Mouse (Mus musculus): ENCODE data around the gene Amer2. TPM values are rescaled to one million over a fixed set of nuclear protein-coding genes. Genes with fewer than 3 reads are reported as not detected.

The Amer2 gene
- polyA plus RNA-seq, 1 experiment from 2014 or later = 19.7 TPM

DNA sequence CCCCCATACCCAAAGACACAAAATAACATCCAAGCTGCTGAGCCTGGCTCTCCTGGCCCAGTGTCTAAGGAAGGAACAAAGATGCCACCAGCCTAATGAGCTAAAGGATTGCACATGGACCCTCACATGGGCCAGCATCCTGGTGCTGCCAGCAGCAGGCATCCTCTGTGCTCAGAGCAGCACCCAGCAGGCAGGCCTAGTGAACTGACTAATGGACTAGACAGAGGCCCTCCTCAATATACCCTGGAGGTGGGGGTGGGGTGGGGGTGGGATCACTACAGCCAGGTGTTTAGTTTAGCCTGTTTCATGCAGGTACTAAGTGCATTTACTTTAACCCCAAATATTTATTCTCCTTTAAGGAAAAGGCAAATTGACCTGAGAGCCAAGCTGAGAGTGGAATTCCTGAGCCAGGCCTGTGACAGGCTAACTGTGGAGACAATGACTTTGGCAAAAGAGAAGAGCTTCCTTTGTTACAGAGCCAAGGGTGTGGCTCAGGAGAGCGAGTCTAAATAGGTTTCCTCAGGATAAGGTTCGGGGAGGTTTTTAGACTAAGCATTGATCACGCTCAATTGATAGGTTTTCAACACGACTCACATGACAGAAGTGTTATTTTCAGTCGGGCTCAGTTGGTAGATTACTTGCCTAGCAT is 3.3 kb upstream of the Amer2 start:
- WGBS = 71% methylated on average over 5 of the region's 5 CpGs
- ATAC-seq (ENCODE audit: low FRiP score) (no peak), DNase-seq (ENCODE audit: low spot score) (no peak)
- H3K27me3 ChIP-seq (ENCODE audit: control insufficient read depth, insufficient read depth, low read length) = no peaks in the 10 kb centered on the region
- no peak overlapping the region for H3K27ac ChIP-seq
- H3K4me3 ChIP-seq (replicated peaks; ENCODE audit: low read length) = no peak overlapping the region
- no peak overlapping the region for H3K4me2 ChIP-seq (replicated peaks)
- H3K4me1 ChIP-seq (replicated peaks; ENCODE audit: control insufficient read depth, insufficient read depth, low read length) = peaks cover 9% of the 10 kb centered on the region; the same call in 1 of the 2 replicates
- H3K9ac ChIP-seq = no peak overlapping the region
- no peaks in the 10 kb centered on the region for H3K36me3 ChIP-seq (replicated peaks; ENCODE audit: control insufficient read depth, insufficient read depth)
- H3K9me3 ChIP-seq (ENCODE audit: control insufficient read depth, low read length) = no peaks in the 10 kb centered on the region

DNA sequence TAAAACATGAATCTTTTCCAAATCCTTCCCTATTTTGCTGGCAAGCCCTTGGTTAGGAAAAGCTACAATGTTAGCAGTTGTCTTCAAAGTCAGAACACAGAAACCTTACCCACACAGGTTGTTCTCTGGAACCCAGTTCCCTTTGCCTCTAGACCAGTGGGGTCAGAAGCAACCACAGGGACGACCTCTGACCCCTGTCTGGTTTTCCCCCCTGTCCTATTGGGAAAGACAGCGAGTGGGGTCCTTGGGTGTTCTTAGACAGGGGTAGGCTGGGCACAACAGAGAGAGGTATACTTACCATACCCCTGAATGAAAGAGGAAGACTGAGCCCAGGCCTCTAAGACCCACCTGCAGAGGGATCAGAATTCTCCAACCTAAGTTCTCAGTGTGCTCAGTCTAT is 4.0 kb downstream of the Amer2 start:
- Histone ChIP-seq H3K4me1 (replicated peaks; ENCODE audit: control insufficient read depth, insufficient read depth, low read length) (peaks cover 32% of the 10 kb centered on the region), H3K9me3 (ENCODE audit: control insufficient read depth, low read length) (no peaks in the 10 kb centered on the region), H3K27me3 (ENCODE audit: control insufficient read depth, insufficient read depth, low read length) (no peaks in the 10 kb centered on the region), H3K27ac (peak overlapping the region; percentile 99), H3K4me3 (replicated peaks; ENCODE audit: low read length) (no peak overlapping the region), H3K4me2 (replicated peaks) (peak overlapping the region; percentile 86), H3K36me3 (replicated peaks; ENCODE audit: control insufficient read depth, insufficient read depth) (no peaks in the 10 kb centered on the region; the same call in 1 of the 2 replicates), H3K9ac (peak overlapping the region; percentile 97; the same call in 1 of the 2 replicates)
- ATAC-seq (ENCODE audit: low FRiP score) (no peak), DNase-seq (ENCODE audit: low spot score) (no peak)
- WGBS = 87% methylated on average over 2 of the region's 2 CpGs

DNA sequence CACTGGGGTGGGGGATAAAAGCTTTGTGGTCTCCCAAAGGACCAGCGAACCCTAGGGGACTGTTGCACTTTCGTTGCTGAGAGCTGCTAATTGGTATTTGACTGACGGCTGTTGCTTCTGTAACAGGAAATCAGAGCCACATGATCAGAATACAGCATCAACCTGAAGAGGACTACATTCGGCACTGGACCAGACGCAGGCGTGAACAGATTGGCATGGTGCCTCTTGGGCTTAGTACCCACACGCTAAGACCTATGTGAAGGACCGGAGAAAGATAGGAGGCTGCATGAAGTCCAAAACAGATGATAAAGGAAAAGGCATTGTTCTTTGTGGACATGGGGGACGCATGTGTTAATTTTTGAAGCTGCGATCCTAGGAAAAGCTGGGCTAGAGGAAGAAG is 4.5 kb downstream of the Amer2 start:
- ATAC-seq (ENCODE audit: low FRiP score) (peak; percentile 53), DNase-seq (ENCODE audit: low spot score) (peak; percentile 66)
- peak overlapping the region; percentile 99 for H3K27ac ChIP-seq
- H3K4me3 ChIP-seq (replicated peaks; ENCODE audit: low read length) = peak overlapping the region; percentile 91
- H3K27me3 ChIP-seq (ENCODE audit: control insufficient read depth, insufficient read depth, low read length) = no peaks in the 10 kb centered on the region
- peak overlapping the region; percentile 97 for H3K9ac ChIP-seq
- H3K4me1 ChIP-seq (replicated peaks; ENCODE audit: control insufficient read depth, insufficient read depth, low read length) = peaks cover 36% of the 10 kb centered on the region
- WGBS = 10% methylated on average over 10 of the region's 10 CpGs
- no peaks in the 10 kb centered on the region; the same call in 1 of the 2 replicates for H3K36me3 ChIP-seq (replicated peaks; ENCODE audit: control insufficient read depth, insufficient read depth)
- no peaks in the 10 kb centered on the region for H3K9me3 ChIP-seq (ENCODE audit: control insufficient read depth, low read length)
- peak overlapping the region; percentile 86 for H3K4me2 ChIP-seq (replicated peaks)

DNA sequence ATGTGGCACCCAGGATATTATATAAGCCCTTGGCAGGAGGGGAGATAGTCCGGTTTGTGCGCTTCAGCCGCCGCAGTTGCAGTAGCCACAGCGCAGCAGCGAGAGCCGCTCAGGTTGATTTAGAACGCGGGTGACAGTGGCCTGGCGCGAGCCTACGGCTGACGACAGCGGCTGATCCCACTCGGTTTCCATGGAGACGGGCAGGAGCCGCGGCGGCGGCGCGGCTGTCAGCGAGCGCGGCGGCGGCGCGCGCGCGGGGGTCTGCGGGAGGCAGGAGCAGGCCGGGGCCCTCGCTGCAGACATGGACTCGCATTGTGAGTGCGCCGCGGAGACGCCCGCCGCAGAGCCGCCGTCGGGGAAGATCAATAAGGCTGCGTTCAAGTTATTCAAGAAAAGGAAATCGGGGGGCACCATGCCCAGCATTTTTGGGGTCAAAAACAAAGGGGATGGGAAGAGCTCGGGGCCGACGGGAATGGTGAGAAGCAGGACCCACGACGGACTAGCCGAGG is 5.1 kb downstream of the Amer2 start:
- Histone ChIP-seq H3K27ac (peak overlapping the region; percentile 99), H3K27me3 (ENCODE audit: control insufficient read depth, insufficient read depth, low read length) (no peaks in the 10 kb centered on the region), H3K4me1 (replicated peaks; ENCODE audit: control insufficient read depth, insufficient read depth, low read length) (peaks cover 42% of the 10 kb centered on the region), H3K9ac (peak overlapping the region; percentile 97), H3K4me3 (replicated peaks; ENCODE audit: low read length) (peak overlapping the region; percentile 91), H3K4me2 (replicated peaks) (peak overlapping the region; percentile 86), H3K36me3 (replicated peaks; ENCODE audit: control insufficient read depth, insufficient read depth) (no peaks in the 10 kb centered on the region; the same call in 1 of the 2 replicates), H3K9me3 (ENCODE audit: control insufficient read depth, low read length) (no peaks in the 10 kb centered on the region)
- peak; percentile 94 for ATAC-seq (ENCODE audit: low FRiP score)
- DNase-seq (ENCODE audit: low spot score) = peak; percentile 94
- under 1% methylated on average over 53 of the region's 53 CpGs for WGBS

DNA sequence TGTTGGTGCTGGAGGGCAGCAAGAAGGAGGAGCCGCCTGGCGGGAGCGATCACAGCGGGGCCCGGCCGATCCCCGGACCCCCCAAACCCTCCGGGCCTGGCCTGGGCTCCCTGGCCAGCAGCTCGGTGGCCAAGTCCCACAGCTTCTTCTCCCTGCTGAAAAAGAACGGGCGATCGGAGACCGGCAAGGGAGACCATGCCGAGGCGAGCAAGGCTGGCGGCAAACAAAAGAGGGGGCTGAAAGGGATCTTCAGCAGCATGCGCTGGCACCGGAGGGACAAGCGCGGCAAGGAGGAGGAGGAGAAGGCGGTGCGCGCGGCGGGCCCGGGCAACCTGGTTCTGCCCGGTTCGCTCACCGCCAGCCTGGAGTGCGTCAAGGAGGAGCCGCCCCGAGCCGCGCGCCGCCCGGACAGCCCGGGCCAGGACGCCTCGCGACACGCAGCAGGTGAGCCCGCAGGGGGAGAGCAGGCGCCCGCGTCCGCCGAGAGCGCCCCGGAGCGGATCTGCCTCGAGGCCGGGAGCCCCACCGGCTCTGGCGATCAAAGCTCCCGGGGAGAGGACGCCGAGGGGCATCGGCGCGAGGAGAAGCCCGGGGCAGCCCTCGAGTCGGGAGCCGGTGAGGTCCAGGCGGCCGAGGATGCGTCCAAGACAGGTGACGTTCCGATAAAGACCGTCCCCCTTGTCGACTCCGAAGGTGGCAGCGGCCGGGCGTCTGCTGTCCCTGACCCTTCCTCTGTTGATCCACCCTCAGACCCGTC is 5.7 kb downstream of the Amer2 start:
- H3K9ac ChIP-seq = peak overlapping the region; percentile 97
- H3K27me3 ChIP-seq (ENCODE audit: control insufficient read depth, insufficient read depth, low read length) = no peaks in the 10 kb centered on the region
- ATAC-seq (ENCODE audit: low FRiP score) (peak; percentile 72), DNase-seq (ENCODE audit: low spot score) (no peak)
- WGBS = under 1% methylated on average over 77 of the region's 77 CpGs
- peak overlapping the region; percentile 86 for H3K4me2 ChIP-seq (replicated peaks)
- no peaks in the 10 kb centered on the region for H3K9me3 ChIP-seq (ENCODE audit: control insufficient read depth, low read length)
- H3K4me3 ChIP-seq (replicated peaks; ENCODE audit: low read length) = peak overlapping the region; percentile 91
- H3K4me1 ChIP-seq (replicated peaks; ENCODE audit: control insufficient read depth, insufficient read depth, low read length) = peaks cover 48% of the 10 kb centered on the region
- H3K36me3 ChIP-seq (replicated peaks; ENCODE audit: control insufficient read depth, insufficient read depth) = no peaks in the 10 kb centered on the region; the same call in 1 of the 2 replicates
- H3K27ac ChIP-seq = peak overlapping the region; percentile 99

DNA sequence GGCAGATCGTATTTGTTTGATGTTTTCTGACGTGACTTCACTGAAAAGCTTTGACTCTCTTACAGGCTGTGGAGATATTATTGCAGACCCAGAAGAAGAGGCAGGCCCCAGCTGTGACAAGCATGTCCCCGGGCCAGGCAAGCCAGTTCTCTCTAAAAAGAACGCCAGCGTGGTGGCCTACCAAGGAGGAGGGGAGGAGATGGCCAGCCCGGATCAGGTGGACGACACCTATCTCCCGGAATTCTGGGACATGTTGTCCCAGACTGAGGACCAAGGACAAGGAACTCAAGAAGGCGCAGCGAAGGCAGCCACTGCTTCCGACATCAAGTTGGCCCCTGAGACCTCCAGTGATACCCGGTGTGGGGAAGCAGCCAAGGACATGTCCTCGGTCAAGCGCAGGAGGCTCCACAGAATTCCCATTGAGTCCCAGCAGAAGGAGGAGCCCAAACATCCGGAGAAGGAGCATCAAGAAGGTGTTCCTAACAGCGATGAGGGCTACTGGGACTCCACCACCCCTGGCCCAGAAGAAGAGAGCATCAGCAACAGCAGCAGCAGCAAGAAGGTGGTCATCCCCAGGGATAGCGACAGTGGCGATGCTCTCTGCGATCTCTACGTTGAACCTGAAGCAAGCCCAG is 6.4 kb downstream of the Amer2 start:
- Histone ChIP-seq H3K36me3 (replicated peaks; ENCODE audit: control insufficient read depth, insufficient read depth) (no peaks in the 10 kb centered on the region; the same call in 1 of the 2 replicates), H3K9ac (peak overlapping the region; percentile 97), H3K4me3 (replicated peaks; ENCODE audit: low read length) (peak overlapping the region; percentile 91), H3K27me3 (ENCODE audit: control insufficient read depth, insufficient read depth, low read length) (no peaks in the 10 kb centered on the region), H3K4me2 (replicated peaks) (peak overlapping the region; percentile 86), H3K4me1 (replicated peaks; ENCODE audit: control insufficient read depth, insufficient read depth, low read length) (peaks cover 55% of the 10 kb centered on the region), H3K9me3 (ENCODE audit: control insufficient read depth, low read length) (no peaks in the 10 kb centered on the region), H3K27ac (peak overlapping the region; percentile 99)
- 45% methylated on average over 20 of the region's 20 CpGs for WGBS
- no peak for ATAC-seq (ENCODE audit: low FRiP score)
- no peak for DNase-seq (ENCODE audit: low spot score)

DNA sequence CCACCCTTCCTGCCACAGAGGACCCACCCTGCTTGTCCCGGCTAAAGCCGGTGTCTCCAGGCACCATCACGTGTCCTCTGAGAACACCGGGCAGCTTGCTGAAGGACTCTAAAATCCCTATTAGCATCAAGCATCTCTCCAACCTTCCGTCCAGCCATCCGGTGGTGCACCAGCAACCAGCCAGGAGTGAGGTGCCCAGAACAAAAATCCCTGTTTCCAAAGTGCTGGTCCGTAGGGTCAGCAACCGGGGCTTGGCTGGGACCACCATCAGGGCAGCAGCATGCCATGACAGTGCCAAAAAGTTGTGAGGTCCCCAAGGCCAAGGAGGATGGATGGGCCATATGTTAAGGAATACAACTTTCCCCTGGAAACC is 6.9 kb downstream of the Amer2 start:
- DNase-seq (ENCODE audit: low spot score) (no peak), ATAC-seq (ENCODE audit: low FRiP score) (no peak)
- peaks cover 60% of the 10 kb centered on the region for H3K4me1 ChIP-seq (replicated peaks; ENCODE audit: control insufficient read depth, insufficient read depth, low read length)
- H3K9ac ChIP-seq = peak overlapping the region; percentile 97
- no peaks in the 10 kb centered on the region for H3K27me3 ChIP-seq (ENCODE audit: control insufficient read depth, insufficient read depth, low read length)
- 0 out of 2 replicates have a peak overlapping the region, but pooled peaks have one; percentile 99 for H3K27ac ChIP-seq
- 82% methylated on average over 8 of the region's 8 CpGs for WGBS
- H3K4me3 ChIP-seq (replicated peaks; ENCODE audit: low read length) = peak overlapping the region; percentile 91
- H3K9me3 ChIP-seq (ENCODE audit: control insufficient read depth, low read length) = no peaks in the 10 kb centered on the region
- no peaks in the 10 kb centered on the region; the same call in 1 of the 2 replicates for H3K36me3 ChIP-seq (replicated peaks; ENCODE audit: control insufficient read depth, insufficient read depth)
- peak overlapping the region; percentile 86 for H3K4me2 ChIP-seq (replicated peaks)

DNA sequence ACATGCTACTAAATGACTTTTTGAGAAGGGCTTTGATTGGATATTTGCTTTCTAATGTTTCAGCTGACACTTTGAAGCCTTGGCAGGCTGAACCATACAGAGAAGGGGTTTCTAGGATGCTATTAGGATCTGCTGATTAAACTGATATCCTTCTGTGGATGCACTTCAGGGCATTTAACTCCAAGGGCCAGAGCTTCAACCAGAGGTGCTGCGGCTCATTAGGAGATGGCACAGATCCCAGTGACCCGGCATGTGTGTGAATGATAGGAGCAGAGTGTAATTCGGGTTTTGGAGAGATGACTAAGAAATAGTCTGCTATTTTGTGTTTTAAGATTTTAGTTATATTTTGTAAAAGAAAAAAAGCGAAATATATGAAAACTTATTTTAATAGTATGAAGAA is 8.6 kb downstream of the Amer2 start:
- peaks cover 76% of the 10 kb centered on the region for H3K4me1 ChIP-seq (replicated peaks; ENCODE audit: control insufficient read depth, insufficient read depth, low read length)
- H3K27ac ChIP-seq = no peak overlapping the region
- H3K4me2 ChIP-seq (replicated peaks) = peak overlapping the region; percentile 86
- no peaks in the 10 kb centered on the region for H3K27me3 ChIP-seq (ENCODE audit: control insufficient read depth, insufficient read depth, low read length)
- ATAC-seq (ENCODE audit: low FRiP score) (no peak), DNase-seq (ENCODE audit: low spot score) (no peak)
- H3K9ac ChIP-seq = peak overlapping the region; percentile 45
- no peaks in the 10 kb centered on the region for H3K9me3 ChIP-seq (ENCODE audit: control insufficient read depth, low read length)
- WGBS = 47% methylated on average over 4 of the region's 4 CpGs
- H3K4me3 ChIP-seq (replicated peaks; ENCODE audit: low read length) = peak overlapping the region; percentile 91
- H3K36me3 ChIP-seq (replicated peaks; ENCODE audit: control insufficient read depth, insufficient read depth) = no peaks in the 10 kb centered on the region; the same call in 1 of the 2 replicates

DNA sequence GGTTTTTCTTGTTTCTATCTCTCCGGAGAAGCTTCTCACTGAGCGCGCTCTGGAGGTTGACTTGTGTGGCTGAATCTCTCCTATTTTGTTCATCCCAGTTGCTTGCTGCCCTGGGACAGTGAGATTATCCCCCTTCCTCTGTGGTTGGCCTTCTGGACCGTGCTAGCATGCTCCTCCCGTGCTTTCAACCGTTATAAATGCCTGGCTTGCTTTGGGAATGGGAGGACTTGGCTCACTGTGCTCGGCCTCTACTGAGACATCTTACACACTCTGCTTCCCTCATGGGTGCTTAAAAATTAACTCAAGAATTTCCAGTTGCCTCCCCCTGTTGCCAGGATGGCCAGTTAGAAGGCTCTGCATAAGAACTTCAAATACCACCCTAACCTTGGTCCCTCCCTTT is 10.8 kb downstream of the Amer2 start:
- Histone ChIP-seq H3K36me3 (replicated peaks; ENCODE audit: control insufficient read depth, insufficient read depth) (no peaks in the 10 kb centered on the region; the same call in 1 of the 2 replicates), H3K9me3 (ENCODE audit: control insufficient read depth, low read length) (no peaks in the 10 kb centered on the region), H3K27ac (no peak overlapping the region), H3K4me3 (replicated peaks; ENCODE audit: low read length) (0 out of 2 replicates have a peak overlapping the region, but pooled peaks have one; percentile 91), H3K4me1 (replicated peaks; ENCODE audit: control insufficient read depth, insufficient read depth, low read length) (peaks cover 78% of the 10 kb centered on the region), H3K9ac (no peak overlapping the region), H3K27me3 (ENCODE audit: control insufficient read depth, insufficient read depth, low read length) (no peaks in the 10 kb centered on the region), H3K4me2 (replicated peaks) (peak overlapping the region; percentile 86)
- DNase-seq (ENCODE audit: low spot score) (no peak), ATAC-seq (ENCODE audit: low FRiP score) (no peak)
- WGBS = 72% methylated on average over 7 of the region's 7 CpGs
